Mouse (Mus musculus): ENCODE measurements around the gene Disc1.

Disc1 gene

GRCm38 (mm10) chr8:125128305-125128704, 74.3 kb downstream of the Disc1 start:
- peak; percentile 87 for DNase-seq (ENCODE audit: low spot score)

- DNase-seq (ENCODE audit: low spot score) = no peak
Measured at GRCm38 (mm10) chr8:125130835-125131234, 76.8 kb downstream of the Disc1 start.

GRCm38 (mm10) chr8:125131265-125131664, 77.3 kb downstream of the Disc1 start:
- DNase-seq (ENCODE audit: low spot score) = no peak

GRCm38 (mm10) chr8:125133685-125134114, 79.7 kb downstream of the Disc1 start:
- no peak for DNase-seq (ENCODE audit: low spot score)

- DNase-seq (ENCODE audit: low spot score) = peak; percentile 68
Measured at GRCm38 (mm10) chr8:125134876-125135275, 80.9 kb downstream of the Disc1 start.

- DNase-seq (ENCODE audit: low spot score) = peak; percentile 69
Measured at GRCm38 (mm10) chr8:125139689-125140150, 85.7 kb downstream of the Disc1 start.

GRCm38 (mm10) chr8:125140965-125141364, 87.0 kb downstream of the Disc1 start:
- no peak for DNase-seq (ENCODE audit: low spot score)

GRCm38 (mm10) chr8:125156863-125157640, 103.1 kb downstream of the Disc1 start:
- peak; percentile 69 for DNase-seq (ENCODE audit: low spot score)

GRCm38 (mm10) chr8:125157641-125158005, 103.6 kb downstream of the Disc1 start:
- DNase-seq (ENCODE audit: low spot score) = peak; percentile 40

GRCm38 (mm10) chr8:125159387-125159786, 105.4 kb downstream of the Disc1 start:
- DNase-seq (ENCODE audit: low spot score) = no peak

- no peak for DNase-seq (ENCODE audit: low spot score)
Measured at GRCm38 (mm10) chr8:125163491-125163890, 109.5 kb downstream of the Disc1 start.

GRCm38 (mm10) chr8:125163906-125164305, 109.9 kb downstream of the Disc1 start:
- DNase-seq (ENCODE audit: low spot score) = no peak

GRCm38 (mm10) chr8:125165505-125166446, 111.8 kb downstream of the Disc1 start:
- peak; percentile 69 for DNase-seq (ENCODE audit: low spot score)

GRCm38 (mm10) chr8:125166545-125166944, 112.5 kb downstream of the Disc1 start:
- DNase-seq (ENCODE audit: low spot score) = no peak

- DNase-seq (ENCODE audit: low spot score) = no peak
Measured at GRCm38 (mm10) chr8:125166988-125167387, 113.0 kb downstream of the Disc1 start.

- no peak for DNase-seq (ENCODE audit: low spot score)
Measured at GRCm38 (mm10) chr8:125169628-125170027, 115.6 kb downstream of the Disc1 start.

GRCm38 (mm10) chr8:125171531-125171930, 117.5 kb downstream of the Disc1 start:
- no peak for DNase-seq (ENCODE audit: low spot score)

GRCm38 (mm10) chr8:125174237-125174636, 120.2 kb downstream of the Disc1 start:
- no peak for DNase-seq (ENCODE audit: low spot score)

- no peak for DNase-seq (ENCODE audit: low spot score)
Measured at GRCm38 (mm10) chr8:125174851-125175250, 120.9 kb downstream of the Disc1 start.

- no peak for DNase-seq (ENCODE audit: low spot score)
Measured at GRCm38 (mm10) chr8:125175661-125176060, 121.7 kb downstream of the Disc1 start.

GRCm38 (mm10) chr8:125177091-125177490, 123.1 kb downstream of the Disc1 start:
- no peak for DNase-seq (ENCODE audit: low spot score)

- DNase-seq (ENCODE audit: low spot score) = no peak
Measured at GRCm38 (mm10) chr8:125177958-125178357, 124.0 kb downstream of the Disc1 start.

Data from retina, embryonic 14.5 days (tissue).